In the genomic region with DNA sequence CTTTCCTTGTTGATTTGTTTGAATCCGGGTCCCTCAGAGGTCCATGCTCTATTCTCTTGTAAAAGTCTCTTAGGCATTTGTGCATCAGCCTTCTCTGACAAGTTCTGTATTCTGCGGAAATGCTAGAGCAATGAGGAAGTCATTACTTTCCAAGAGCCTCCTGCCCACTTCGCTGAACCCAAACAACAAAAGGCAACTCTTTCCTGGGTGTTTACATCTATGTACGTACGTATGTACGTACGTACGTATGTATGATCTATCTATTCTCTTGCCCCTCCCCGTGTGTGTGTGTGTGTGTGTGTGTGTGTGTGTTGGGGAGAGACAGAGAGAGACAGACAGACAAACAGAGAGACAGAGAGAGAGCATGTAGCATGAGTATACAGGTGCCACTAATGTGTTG, we compare ENCODE assay signal across 24 mouse cellular contexts. TPM values are rescaled to one million over a fixed set of nuclear protein-coding genes. Genes with fewer than 3 reads are reported as not detected.
A peak's percentile ranks its signal among the peaks of the same experiment; 100 is the strongest.
DNase-seq lines count a peak whose midpoint lies in the region; ATAC-seq and TF ChIP-seq lines count a peak whose summit lies in the region.
"Had no signal": no experiment of that assay in that cellular context is flagged by ENCODE, and none has a peak within 500 bp of the region (broad histone marks: within the 10 kb centered on the region; RNA-seq: fewer than 3 reads in every experiment).

No protein-coding gene starts in this region.

- H3K9me3 ChIP-seq in embryonic facial prominence, embryonic 10.5 days: no peaks in the 10 kb centered on the region
- H3K9me3 ChIP-seq: embryonic facial prominence, embryonic 13.5 days; hindbrain, embryonic 13.5 days; limb, embryonic 13.5 days; liver, embryonic 15.5 days; midbrain, embryonic 10.5 days had no signal

- H3K36me3 ChIP-seq in spleen, adult 2 months (ENCODE audit: control insufficient read depth, insufficient read depth, low read length): no peaks in the 10 kb centered on the region
- H3K36me3 ChIP-seq in embryonic facial prominence, embryonic 10.5 days (replicated peaks): no peaks in the 10 kb centered on the region
- H3K36me3 ChIP-seq: embryonic facial prominence, embryonic 13.5 days; hindbrain, embryonic 13.5 days; limb, embryonic 13.5 days; liver, embryonic 15.5 days; midbrain, embryonic 10.5 days had no signal

- H3K4me3 ChIP-seq in spleen, adult 2 months (ENCODE audit: extremely low read depth, insufficient read depth, insufficient read length): no peak overlapping the region
- no peak overlapping the region for H3K4me3 ChIP-seq in embryonic facial prominence, embryonic 10.5 days
- H3K4me3 ChIP-seq: liver, embryonic 15.5 days had no signal

- no peaks in the 10 kb centered on the region for H3K27me3 ChIP-seq in spleen, adult 2 months (ENCODE audit: control insufficient read depth, insufficient read depth, low read length)
- H3K27me3 ChIP-seq in embryonic facial prominence, embryonic 10.5 days (replicated peaks; ENCODE audit: low read depth, poor library complexity, severe bottlenecking): peaks cover 51% of the 10 kb centered on the region
- H3K27me3 ChIP-seq: embryonic facial prominence, embryonic 13.5 days; limb, embryonic 13.5 days had no signal

- ATAC-seq in monocyte, adult 5-6 weeks (replicated peaks; ENCODE audit: insufficient number of reproducible peaks, low FRiP score, low TSS enrichment, poor library complexity, severe bottlenecking): 0 out of 2 replicates have a peak, but pooled peaks have one; percentile 25

- DNase-seq in spleen, adult 2 months (ENCODE audit: low read depth in 1 of 2, low spot score in 2 of 2): peak in 1 of 2 experiments; percentile 58
- DNase-seq in spleen, postnatal 10 days (ENCODE audit: low spot score in 2 of 2): no peak
- DNase-seq in CD4-positive, CD25-positive, alpha-beta regulatory T cell, adult 2 months (ENCODE audit: low read depth, low spot score): peak; percentile 70
- DNase-seq in embryonic facial prominence, embryonic 10.5 days (ENCODE audit: low spot score): no peak
- DNase-seq in frontal cortex, postnatal 25 days (ENCODE audit: low spot score in 2 of 2): no peak
- DNase-seq in embryo, embryonic 10.5 days (ENCODE audit: low spot score): no peak
- no peak for DNase-seq in left cerebral cortex, adult 18-20 months (ENCODE audit: low spot score in 2 of 2)
- DNase-seq: adrenal gland, adult 8-10 months; cerebellum, adult 11 months; gastrocnemius, postnatal 36 days; kidney, adult 18-20 months; kidney, postnatal 14 days; lung, postnatal 14 days; retina, postnatal 1 day had no signal

- peaks cover 3% of the 10 kb centered on the region; the same call in 1 of the 2 replicates for H3K4me1 ChIP-seq in spleen, adult 2 months (ENCODE audit: control insufficient read depth, insufficient read depth, insufficient read length)
- H3K4me1 ChIP-seq in embryonic facial prominence, embryonic 10.5 days: peaks cover 47% of the 10 kb centered on the region

- TF ChIP-seq CTCF in spleen, adult 2 months (IDR thresholded peaks at IDR 0.05; ENCODE audit: extremely low read depth, insufficient read depth, insufficient read length, insufficient replicate concordance): no peak

- peak overlapping the region; percentile 22; the same call in 1 of the 2 replicates for H3K27ac ChIP-seq in spleen, adult 2 months (ENCODE audit: insufficient read depth, low read length)
- peak overlapping the region; percentile 90 for H3K27ac ChIP-seq in embryonic facial prominence, embryonic 10.5 days (replicated peaks)
- H3K27ac ChIP-seq: embryonic facial prominence, embryonic 13.5 days; hindbrain, embryonic 13.5 days; liver, embryonic 15.5 days; stomach, postnatal 0 days had no signal

- WGBS in spleen, adult 2 months: 15% methylated on average over 9 of the region's 9 CpGs
- 67% methylated on average over 9 of the region's 9 CpGs for WGBS in embryonic facial prominence, embryonic 10.5 days

- no peak for TF ChIP-seq POLR2A in spleen, adult 2 months (IDR thresholded peaks at IDR 0.05; ENCODE audit: low read depth, low read length)

RNA-seq across cellular contexts. Expression of a gene that starts 0.8 kb away (rescaled TPM):
- polyA plus RNA-seq in spleen, adult 2 months (2012; rRNA removed): 0.97 and 1.8 TPM in 2 replicates
- polyA plus RNA-seq in embryonic facial prominence, embryonic 10.5 days (2016; fragmentation: Nextera tagmentation; extraction: Ambion mirVana): 6.7 and 7.3 TPM in 2 replicates
- 0.58 to 0.67 TPM in 2 of 3 replicates, not detected in the other for total RNA-seq in monocyte, adult 5-6 weeks (2017)
- 100 to 1,000 TPM; 267 to 274 TPM for total RNA-seq in left cerebral cortex, adult 18-20 months (2021)
- total RNA-seq: MEL had no signal
- polyA plus RNA-seq: C2C12 had no signal

RNA-seq across cellular contexts. Expression of a gene that starts 21.4 kb away (rescaled TPM):
- polyA plus RNA-seq in spleen, adult 2 months (2012; rRNA removed): 0.47 and 0.91 TPM in 2 replicates
- polyA plus RNA-seq in embryonic facial prominence, embryonic 10.5 days (2016; fragmentation: Nextera tagmentation; extraction: Ambion mirVana): 0.48 and 0.79 TPM in 2 replicates
- total RNA-seq in monocyte, adult 5-6 weeks (2017): not detected in 3 replicates
- total RNA-seq in left cerebral cortex, adult 18-20 months (2021): 10 to 100 TPM; 87.0 to 91.4 TPM
- total RNA-seq: MEL had no signal

RNA-seq across cellular contexts. Expression of a gene that starts 37.8 kb away (rescaled TPM):
- polyA plus RNA-seq in spleen, adult 2 months (2012; rRNA removed): 2.4 and 2.8 TPM in 2 replicates
- 0.96 and 1.4 TPM in 2 replicates for polyA plus RNA-seq in embryonic facial prominence, embryonic 10.5 days (2016; fragmentation: Nextera tagmentation; extraction: Ambion mirVana)
- total RNA-seq in monocyte, adult 5-6 weeks (2017): 3.2 to 7.0 TPM (median 5.8 TPM) in 3 replicates
- total RNA-seq in left cerebral cortex, adult 18-20 months (2021): 1 to 10 TPM in 1 of 2 experiments, under 1 TPM in 1; 0.35 to 1.3 TPM
- total RNA-seq: MEL had no signal
- polyA plus RNA-seq: C2C12; embryonic facial prominence, embryonic 13.5 days; neural tube, embryonic 14.5 days had no signal

Comparison
In these comparisons a context has a peak if more than half of its experiments do, and no peak if none do; other contexts are left out.
1. RNA of a gene that starts 0.8 kb away (total RNA-seq): 267 to 274 TPM in left cerebral cortex, adult 18-20 months; 0.58 to 0.67 TPM in monocyte, adult 5-6 weeks; every median in the first group is over 100 times any median in the second.
2. RNA of a gene that starts 21.4 kb away (total RNA-seq): 87.0 to 91.4 TPM in left cerebral cortex, adult 18-20 months; not detected in monocyte, adult 5-6 weeks; every median in the first group is over 10 times any median in the second.